Mouse (Mus musculus) megakaryocyte, embryonic 14.5 days (primary cell): ENCODE measurements around the gene Sec24b. TPM values are rescaled to one million over a fixed set of nuclear protein-coding genes. Genes with fewer than 3 reads are reported as not detected.

Experiments used
- H3K27me3 ChIP-seq: replicated peaks from 2 replicates; pipeline ENCODE3; 2012; ENCODE audit warnings: inconsistent platforms
- H3K36me3 ChIP-seq: replicated peaks from 2 replicates; pipeline ENCODE3; 2012; ENCODE audit warnings: low read length, inconsistent platforms, mixed read lengths
- H3K4me1 ChIP-seq: 2 replicates; pipeline ENCODE4 v1.6.1; 2012; ENCODE audit warnings: inconsistent platforms
- H3K4me3 ChIP-seq: replicated peaks from 2 replicates; pipeline ENCODE3; 2012; ENCODE audit warnings: moderate library complexity, mild to moderate bottlenecking, inconsistent platforms
- H3K9me3 ChIP-seq: 2 replicates; pipeline ENCODE4 v1.6.1; 2012; ENCODE audit warnings: inconsistent platforms
- FLI1 ChIP-seq: IDR thresholded peaks from 2 replicates; pipeline ENCODE4 v1.6.1; 2012; ENCODE audit warnings: low read length, inconsistent platforms, mixed read lengths
- GATA1 ChIP-seq: IDR thresholded peaks from 3 replicates; pipeline ENCODE4 v1.6.1; 2012; ENCODE audit warnings: mixed read lengths, low read length, inconsistent platforms, borderline replicate concordance
- polyA plus RNA-seq: library from polyadenylated mRNA; stranded (reverse); fragments of >175 nt; gene quantifications from 2 replicates; pipeline ENCODE4 v1.2.3, GENCODE M21; 2012; ENCODE audit warnings: low replicate concordance; ENCODE audit not compliant: insufficient read depth

Gene Sec24b
- polyA plus RNA-seq, 1 experiment: 52.7 TPM

- Histone ChIP-seq H3K9me3 (no peaks in the 10 kb centered on the region), H3K27me3 (no peaks in the 10 kb centered on the region), H3K4me3 (no peak overlapping the region), H3K36me3 (peaks cover 88% of the 10 kb centered on the region), H3K4me1 (peaks cover 27% of the 10 kb centered on the region)
- TF ChIP-seq FLI1 (no peak), GATA1 (no peak)
Observed at GRCm38 (mm10) chr3:130025556-130025955, 35.8 kb downstream of the Sec24b start.

GRCm38 (mm10) chr3:130012943-130013342, 48.4 kb downstream of the Sec24b start:
- Histone ChIP-seq H3K4me1 (peaks cover 33% of the 10 kb centered on the region), H3K4me3 (peak overlapping the region; percentile 56), H3K27me3 (no peaks in the 10 kb centered on the region), H3K36me3 (peaks cover 79% of the 10 kb centered on the region), H3K9me3 (no peaks in the 10 kb centered on the region)
- TF ChIP-seq GATA1: no peak
- TF ChIP-seq FLI1: no peak

- TF ChIP-seq GATA1: no peak
- TF ChIP-seq FLI1: no peak
- Histone ChIP-seq H3K4me1 (peaks cover 33% of the 10 kb centered on the region), H3K9me3 (no peaks in the 10 kb centered on the region), H3K4me3 (no peak overlapping the region), H3K27me3 (no peaks in the 10 kb centered on the region), H3K36me3 (peaks cover 82% of the 10 kb centered on the region)
Observed at GRCm38 (mm10) chr3:130011236-130011635, 50.1 kb downstream of the Sec24b start.

GRCm38 (mm10) chr3:130006141-130006540, 55.2 kb downstream of the Sec24b start:
- H3K4me1 ChIP-seq: peaks cover 6% of the 10 kb centered on the region; the same call in 1 of the 2 replicates
- no peaks in the 10 kb centered on the region for H3K9me3 ChIP-seq
- H3K36me3 ChIP-seq: peaks cover 96% of the 10 kb centered on the region
- H3K4me3 ChIP-seq: no peak overlapping the region
- TF ChIP-seq GATA1: no peak
- no peak for TF ChIP-seq FLI1
- no peaks in the 10 kb centered on the region for H3K27me3 ChIP-seq

- TF ChIP-seq GATA1 (no peak), FLI1 (no peak)
- Histone ChIP-seq H3K27me3 (no peaks in the 10 kb centered on the region), H3K4me1 (peaks cover 10% of the 10 kb centered on the region), H3K9me3 (no peaks in the 10 kb centered on the region), H3K4me3 (no peak overlapping the region), H3K36me3 (peaks cover 97% of the 10 kb centered on the region)
Observed at GRCm38 (mm10) chr3:130000926-130001325, 60.4 kb downstream of the Sec24b start.

- TF ChIP-seq GATA1 (no peak), FLI1 (no peak)
- peaks cover 5% of the 10 kb centered on the region; the same call in 1 of the 2 replicates for H3K4me1 ChIP-seq
- no peaks in the 10 kb centered on the region for H3K9me3 ChIP-seq
- no peaks in the 10 kb centered on the region for H3K27me3 ChIP-seq
- no peak overlapping the region for H3K4me3 ChIP-seq
- H3K36me3 ChIP-seq: peaks cover 95% of the 10 kb centered on the region
Observed at GRCm38 (mm10) chr3:129998526-129998925, 62.8 kb downstream of the Sec24b start.

GRCm38 (mm10) chr3:129998001-129998400, 63.4 kb downstream of the Sec24b start:
- H3K4me3 ChIP-seq: no peak overlapping the region
- peaks cover 95% of the 10 kb centered on the region for H3K36me3 ChIP-seq
- H3K4me1 ChIP-seq: peaks cover 5% of the 10 kb centered on the region; the same call in 1 of the 2 replicates
- no peaks in the 10 kb centered on the region for H3K27me3 ChIP-seq
- TF ChIP-seq FLI1 (no peak), GATA1 (no peak)
- H3K9me3 ChIP-seq: no peaks in the 10 kb centered on the region

GRCm38 (mm10) chr3:129997324-129997723, 64.0 kb downstream of the Sec24b start:
- H3K36me3 ChIP-seq: peaks cover 95% of the 10 kb centered on the region
- no peak for TF ChIP-seq GATA1
- TF ChIP-seq FLI1: no peak
- no peaks in the 10 kb centered on the region for H3K27me3 ChIP-seq

GRCm38 (mm10) chr3:129987297-129987696, 74.1 kb downstream of the Sec24b start:
- H3K9me3 ChIP-seq: no peaks in the 10 kb centered on the region
- H3K27me3 ChIP-seq: no peaks in the 10 kb centered on the region
- no peak overlapping the region for H3K4me3 ChIP-seq
- H3K36me3 ChIP-seq: peaks cover 98% of the 10 kb centered on the region
- no peaks in the 10 kb centered on the region for H3K4me1 ChIP-seq
- no peak for TF ChIP-seq GATA1
- no peak for TF ChIP-seq FLI1

More at GRCm38 (mm10) chr3:129997324-129997723, 64.0 kb downstream of the Sec24b start:
- Histone ChIP-seq H3K9me3 (no peaks in the 10 kb centered on the region), H3K4me3 (no peak overlapping the region), H3K4me1 (peaks cover 5% of the 10 kb centered on the region; the same call in 1 of the 2 replicates)

GRCm38 (mm10) chr3:129985335-129985734, 76.0 kb downstream of the Sec24b start:
- H3K36me3 ChIP-seq: peaks cover 89% of the 10 kb centered on the region
- no peak overlapping the region for H3K4me3 ChIP-seq
- H3K9me3 ChIP-seq: no peaks in the 10 kb centered on the region
- TF ChIP-seq GATA1 (no peak), FLI1 (no peak)
- no peaks in the 10 kb centered on the region; the same call in 1 of the 2 replicates for H3K4me1 ChIP-seq
- no peaks in the 10 kb centered on the region for H3K27me3 ChIP-seq
